Mouse (Mus musculus): ENCODE data around the gene Miga2. TPM values are rescaled to one million over a fixed set of nuclear protein-coding genes. Genes with fewer than 3 reads are reported as not detected.

The Miga2 gene
- total RNA-seq, 4 experiments from 2014 or later: 66.5 to 76.0 (median 71.4) TPM

DNA sequence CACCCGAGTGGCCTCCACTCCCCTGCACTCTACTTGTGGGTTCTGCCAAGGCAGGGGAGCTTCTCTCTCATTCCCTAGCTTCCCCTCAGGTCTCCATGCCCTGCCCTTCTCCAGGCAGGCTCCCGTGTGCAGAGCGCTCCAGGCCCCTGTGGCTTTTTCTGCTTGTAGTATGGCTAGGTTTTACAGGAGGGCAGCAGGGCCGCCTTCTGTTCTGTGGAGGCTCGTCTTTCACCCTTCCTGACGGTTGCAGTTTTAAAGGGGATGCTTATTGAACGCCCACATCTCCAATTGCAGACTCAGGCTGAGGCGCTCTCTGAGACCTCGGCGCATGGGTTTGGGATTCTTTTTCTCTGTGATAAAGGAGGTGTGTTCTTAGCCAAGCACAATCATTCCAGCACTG lies 55.1 kb downstream of the Miga2 start:
- DNase-seq (ENCODE audit: low spot score): no peak

DNA sequence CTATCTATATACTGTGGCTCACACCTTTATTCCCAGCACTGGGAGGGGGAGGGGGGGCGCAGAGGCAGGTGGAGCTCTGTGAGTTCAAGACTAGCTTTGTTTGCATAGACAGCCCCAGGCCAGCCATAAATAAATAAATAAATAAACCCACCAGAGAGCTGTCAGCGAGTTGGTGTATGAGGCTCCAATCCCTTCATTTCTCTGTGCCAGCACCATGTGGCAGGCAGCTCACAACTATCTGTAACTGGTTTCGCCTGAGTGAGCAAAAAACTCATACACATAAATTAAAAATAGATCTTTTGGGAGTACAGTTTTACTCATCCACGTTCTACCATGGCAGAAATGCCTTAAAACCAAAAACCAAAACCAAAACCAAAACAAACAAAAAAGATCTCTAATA lies 57.4 kb downstream of the Miga2 start:
- no peak for DNase-seq (ENCODE audit: low spot score)

DNA sequence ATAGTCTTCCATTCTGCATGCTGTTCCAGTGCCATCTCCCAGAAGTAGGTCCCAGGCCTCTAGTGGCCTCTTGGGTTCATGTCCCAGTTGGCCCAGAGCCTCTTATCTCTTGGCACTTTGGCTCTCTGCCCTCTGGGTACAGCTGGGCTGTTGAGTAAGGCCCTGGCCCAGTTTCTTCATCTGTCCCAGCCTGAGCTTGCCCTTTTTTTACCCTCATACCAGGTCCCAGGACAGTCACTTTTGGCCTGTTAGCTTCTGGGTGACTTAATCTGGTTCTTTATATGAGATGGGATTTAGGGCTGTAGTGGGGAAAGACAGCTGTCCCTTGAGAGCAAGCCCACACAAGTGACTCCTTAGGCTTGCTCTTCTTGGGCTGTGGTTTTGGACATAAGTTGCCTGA lies 65.1 kb downstream of the Miga2 start:
- no peak for DNase-seq (ENCODE audit: low spot score)

Small RNA genes lying within 50 kb of the gene (microRNA-seq; reads per million reads assigned to microRNA genes)
- gene Gm47292: not detected

Other genes starting within 250 kb of the Miga2 start
- 10 to 100 TPM; 24.9 to 27.6 (median 25.8) TPM for gene Zer1, start 239.6 kb upstream of the Miga2 start, total RNA-seq (2022)
- gene Tbc1d13, start 230.5 kb upstream of the Miga2 start, total RNA-seq (2022): 10 to 100 TPM; 14.8 to 19.9 (median 17.6) TPM
- gene Endog, start 192.7 kb upstream of the Miga2 start, total RNA-seq (2022): 100 to 1,000 TPM in 1 of 4 experiments, 10 to 100 TPM in 3; 93.9 to 101 (median 96.8) TPM
- 1 to 10 TPM; 5.3 to 6.3 (median 6.0) TPM for gene Spout1, start 185.8 kb upstream of the Miga2 start, total RNA-seq (2022)
- gene Kyat1, start 158.4 kb upstream of the Miga2 start, total RNA-seq (2022): 10 to 100 TPM; 32.6 to 36.9 (median 34.7) TPM
- 10 to 100 TPM; 50.2 to 66.4 (median 61.0) TPM for gene Lrrc8a, start 126.5 kb upstream of the Miga2 start, total RNA-seq (2022)
- gene Gm28035, start 123.7 kb upstream of the Miga2 start, total RNA-seq (2022): 1 to 10 TPM; 1.8 to 6.1 (median 3.6) TPM
- gene Phyhd1, start 98.0 kb upstream of the Miga2 start, total RNA-seq (2022): 100 to 1,000 TPM in 3 of 4 experiments, 10 to 100 TPM in 1; 97.7 to 135 (median 112) TPM
- 1 to 10 TPM in 2 of 4 experiments, not detected in 2; 1.3 to 3.7 TPM for gene Gm28038, start 83.2 kb upstream of the Miga2 start, total RNA-seq (2022)
- 10 to 100 TPM; 20.8 to 25.2 (median 24.1) TPM for gene Dolk, start 77.9 kb upstream of the Miga2 start, total RNA-seq (2022)
- gene Nup188, start 77.8 kb upstream of the Miga2 start, total RNA-seq (2022): 10 to 100 TPM; 15.3 to 19.8 (median 16.4) TPM
- 10 to 100 TPM; 37.2 to 45.5 (median 41.6) TPM for gene Sh3glb2, start 4.9 kb upstream of the Miga2 start, total RNA-seq (2022)
- 1 to 10 TPM; 5.7 to 9.8 (median 7.9) TPM for gene Dolpp1, start 28.0 kb downstream of the Miga2 start, total RNA-seq (2022)
- 100 to 1,000 TPM; 490 to 636 (median 559) TPM for gene Crat, start 51.6 kb downstream of the Miga2 start, total RNA-seq (2022)
- gene Ptpa, start 51.8 kb downstream of the Miga2 start, total RNA-seq (2022): 100 to 1,000 TPM in 1 of 4 experiments, 10 to 100 TPM in 3; 74.6 to 100 (median 83.0) TPM
- gene Ier5l, start 110.0 kb downstream of the Miga2 start, total RNA-seq (2022): 1 to 10 TPM; 2.4 to 5.0 (median 4.3) TPM
- gene Cstad, start 230.8 kb downstream of the Miga2 start, total RNA-seq (2022): 1 to 10 TPM in 3 of 4 experiments, under 1 TPM in 1; 0.69 to 2.3 (median 1.5) TPM